Mouse (Mus musculus) stomach, postnatal 0 days (tissue): ENCODE results near the gene Cdh23. TPM values are rescaled to one million over a fixed set of nuclear protein-coding genes. Genes with fewer than 3 reads are reported as not detected.

Experiments
- ATAC-seq: fragments of 200-750 bp; cut with Nextera tagmentation; 2 replicates; pipeline ENCODE4 v1.8.0; 2017; ENCODE audit not compliant: low FRiP score, low TSS enrichment
- DNase-seq: peaks from one replicate; pipeline ENCODE4 v3.0.0-alpha.2; 2016; ENCODE audit warnings: low spot score
- H3K27ac ChIP-seq: fragments of 300-500 bp; sonication (generic); replicated peaks from 2 replicates; pipeline ENCODE4 v1.5.1; 2014; ENCODE audit warnings: mild to moderate bottlenecking, control low read depth
- H3K27me3 ChIP-seq: fragments of 300-500 bp; sonication (generic); 2 replicates; pipeline ENCODE4 v1.6.1; 2014; ENCODE audit warnings: low read length; ENCODE audit not compliant: control insufficient read depth, insufficient read depth
- H3K36me3 ChIP-seq: fragments of 300-500 bp; sonication (generic); 2 replicates; pipeline ENCODE4 v1.6.1; 2014; ENCODE audit warnings: low read length, mixed read lengths; ENCODE audit not compliant: control insufficient read depth, insufficient read depth
- H3K4me1 ChIP-seq: fragments of 300-500 bp; sonication (generic); replicated peaks from 2 replicates; pipeline ENCODE4 v1.6.1; 2014; ENCODE audit warnings: antibody characterized with exemption; ENCODE audit not compliant: control insufficient read depth, insufficient read depth
- H3K4me2 ChIP-seq: fragments of 300-500 bp; sonication (generic); replicated peaks from 2 replicates; pipeline ENCODE4 v1.6.1; 2014; ENCODE audit warnings: low read depth, mild to moderate bottlenecking, control low read depth, moderate library complexity
- H3K4me3 ChIP-seq: fragments of 300-500 bp; sonication (generic); 2 replicates; pipeline ENCODE4 v1.5.1; 2014; ENCODE audit warnings: low read depth, low read length, control low read depth
- H3K9ac ChIP-seq: fragments of 300-500 bp; sonication (generic); 2 replicates; pipeline ENCODE4 v1.6.1; 2014; ENCODE audit warnings: mild to moderate bottlenecking, low read length, control low read depth, mixed read lengths
- H3K9me3 ChIP-seq: fragments of 300-500 bp; sonication (generic); 2 replicates; pipeline ENCODE4 v1.6.1; 2016; ENCODE audit warnings: low read length; ENCODE audit not compliant: control insufficient read depth
- CTCF ChIP-seq: IDR thresholded peaks from 2 replicates; pipeline ENCODE4 v1.5.1; 2016; ENCODE audit warnings: antibody characterized with exemption, low read depth, mild to moderate bottlenecking, moderate library complexity
- EP300 ChIP-seq: optimal IDR thresholded peaks from 2 replicates; pipeline ENCODE3; 2016; ENCODE audit warnings: antibody characterized with exemption
- WGBS: fragments of 180-500 bp; shearing (Covaris S2); extraction: QIAGEN DNeasy Blood & Tissue Kit; methylation state at CpG from one replicate; pipeline ENCODE4 v1.1.7; 2014; 5-methylcytosine and 5-hydroxymethylcytosine counted together
- polyA plus RNA-seq: library from polyadenylated mRNA; unstranded; fragments of >200 nt; fragmentation: Nextera tagmentation; extraction: Ambion mirVana; gene quantifications from 2 replicates; pipeline ENCODE4 v1.2.1, GENCODE M21; 2015

The Cdh23 gene
- polyA plus RNA-seq, 1 experiment from 2014 or later: 0.18 TPM

DNA sequence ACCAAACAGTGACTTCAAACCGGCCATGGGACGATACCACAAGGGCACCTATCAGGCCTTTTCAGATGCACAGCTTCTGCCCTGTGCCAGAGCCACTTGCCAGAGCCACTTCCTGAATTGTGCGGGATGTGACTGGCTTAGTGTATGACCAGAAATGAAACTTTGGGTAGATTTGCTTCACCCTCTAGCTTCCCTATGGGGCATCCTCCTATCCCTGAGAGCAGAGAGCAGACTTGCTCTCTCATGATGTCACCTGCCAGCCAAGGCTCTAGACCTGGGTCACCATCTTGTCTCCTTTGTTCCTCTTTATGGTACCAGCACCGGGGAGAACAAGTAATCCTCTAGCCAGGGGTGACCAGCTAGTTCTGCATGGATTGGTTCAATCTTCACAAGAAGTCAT lies 10.0 kb upstream of the Cdh23 start:
- Histone ChIP-seq H3K27me3 (no peaks in the 10 kb centered on the region), H3K9ac (no peak overlapping the region), H3K27ac (no peak overlapping the region), H3K9me3 (no peaks in the 10 kb centered on the region), H3K36me3 (no peaks in the 10 kb centered on the region), H3K4me2 (no peak overlapping the region), H3K4me1 (no peaks in the 10 kb centered on the region), H3K4me3 (no peak overlapping the region)
- TF ChIP-seq EP300 (no peak), CTCF (no peak)
- ATAC-seq: no peak
- 81% methylated on average over 4 of the region's 4 CpGs for WGBS
- no peak for DNase-seq

DNA sequence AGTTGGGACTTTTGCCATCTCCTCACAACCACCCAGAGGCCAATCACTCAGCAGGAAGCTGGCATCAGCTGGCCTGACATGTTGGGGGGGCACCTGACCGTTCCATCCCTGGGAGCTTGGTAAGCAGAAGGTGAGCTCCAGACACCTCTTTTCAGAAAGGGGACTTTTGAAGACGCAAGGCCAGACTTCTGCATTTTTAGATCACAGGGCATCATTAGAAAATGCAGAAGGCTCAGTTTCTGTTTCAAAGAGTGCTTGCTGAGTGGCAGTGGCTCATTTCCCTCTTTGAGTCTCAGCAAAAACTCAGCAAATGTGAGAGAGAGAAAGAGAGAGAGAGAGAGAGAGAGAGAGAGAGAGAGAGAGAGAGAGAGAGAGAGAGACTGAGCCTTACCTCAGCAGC lies 8.8 kb upstream of the Cdh23 start:
- Histone ChIP-seq H3K36me3 (no peaks in the 10 kb centered on the region), H3K4me2 (no peak overlapping the region)
- 57% methylated on average over 2 of the region's 2 CpGs for WGBS

DNA sequence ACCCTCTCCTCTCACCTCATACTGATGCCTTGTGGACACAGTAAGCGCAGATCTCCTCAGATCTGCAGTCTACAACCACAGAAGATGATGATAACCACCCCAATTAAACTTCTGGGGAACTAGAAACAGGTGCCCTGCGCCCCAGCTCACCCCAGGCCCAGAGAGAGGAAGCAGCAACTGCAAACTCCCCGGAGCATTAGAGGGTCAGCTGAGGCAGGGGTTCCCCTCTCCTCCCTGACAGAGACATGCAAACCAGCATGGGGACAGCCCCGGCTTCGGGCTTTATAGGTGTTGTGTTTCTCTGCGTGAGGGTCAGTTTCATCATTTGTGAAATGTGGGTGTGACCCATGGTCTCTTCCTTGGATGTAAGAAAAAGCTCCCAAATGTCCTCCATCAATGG lies 1.5 kb upstream of the Cdh23 start:
- no peaks in the 10 kb centered on the region for H3K9me3 ChIP-seq
- H3K27me3 ChIP-seq: no peaks in the 10 kb centered on the region
- TF ChIP-seq EP300 (no peak), CTCF (no peak)
- H3K36me3 ChIP-seq: no peaks in the 10 kb centered on the region
- no peak overlapping the region for H3K9ac ChIP-seq
- WGBS: 73% methylated on average over 6 of the region's 6 CpGs
- no peaks in the 10 kb centered on the region for H3K4me1 ChIP-seq
- no peak overlapping the region for H3K4me2 ChIP-seq
- no peak overlapping the region for H3K27ac ChIP-seq
- no peak overlapping the region for H3K4me3 ChIP-seq
- ATAC-seq (no peak), DNase-seq (no peak)

More for the DNA sequence above, 8.8 kb upstream of the Cdh23 start:
- H3K4me1 ChIP-seq: no peaks in the 10 kb centered on the region
- H3K4me3 ChIP-seq: no peak overlapping the region
- DNase-seq (no peak), ATAC-seq (no peak)
- TF ChIP-seq EP300 (no peak), CTCF (no peak)
- H3K9me3 ChIP-seq: no peaks in the 10 kb centered on the region
- no peak overlapping the region for H3K27ac ChIP-seq
- H3K27me3 ChIP-seq: no peaks in the 10 kb centered on the region
- no peak overlapping the region for H3K9ac ChIP-seq

DNA sequence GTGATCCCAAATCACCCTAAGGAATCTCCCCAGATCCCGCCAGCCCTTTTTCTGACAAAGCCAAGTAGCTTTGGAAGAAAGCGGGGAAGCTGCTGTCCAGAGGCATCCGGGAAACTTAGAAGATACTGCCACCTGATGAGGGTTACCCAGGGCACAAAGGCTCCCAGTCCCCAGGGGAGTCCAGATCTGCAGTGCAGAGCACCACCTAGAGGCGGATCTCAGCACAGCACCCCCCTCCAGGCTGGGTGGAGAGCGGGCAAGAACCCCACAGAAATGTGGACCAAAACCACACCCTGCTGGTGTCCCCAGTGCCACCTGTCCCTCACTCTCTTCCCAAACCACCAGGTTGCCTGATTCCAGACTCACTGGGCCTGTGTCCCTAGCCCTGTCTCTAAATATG lies 685 bp upstream of the Cdh23 start:
- Histone ChIP-seq H3K4me2 (no peak overlapping the region), H3K36me3 (no peaks in the 10 kb centered on the region), H3K9me3 (no peaks in the 10 kb centered on the region), H3K9ac (no peak overlapping the region), H3K27ac (no peak overlapping the region), H3K4me3 (no peak overlapping the region), H3K27me3 (no peaks in the 10 kb centered on the region), H3K4me1 (no peaks in the 10 kb centered on the region)
- ATAC-seq (peak; percentile 63), DNase-seq (peak; percentile 74)
- 11% methylated on average over 5 of the region's 5 CpGs for WGBS
- TF ChIP-seq EP300 (no peak), CTCF (peak; percentile 90)

DNA sequence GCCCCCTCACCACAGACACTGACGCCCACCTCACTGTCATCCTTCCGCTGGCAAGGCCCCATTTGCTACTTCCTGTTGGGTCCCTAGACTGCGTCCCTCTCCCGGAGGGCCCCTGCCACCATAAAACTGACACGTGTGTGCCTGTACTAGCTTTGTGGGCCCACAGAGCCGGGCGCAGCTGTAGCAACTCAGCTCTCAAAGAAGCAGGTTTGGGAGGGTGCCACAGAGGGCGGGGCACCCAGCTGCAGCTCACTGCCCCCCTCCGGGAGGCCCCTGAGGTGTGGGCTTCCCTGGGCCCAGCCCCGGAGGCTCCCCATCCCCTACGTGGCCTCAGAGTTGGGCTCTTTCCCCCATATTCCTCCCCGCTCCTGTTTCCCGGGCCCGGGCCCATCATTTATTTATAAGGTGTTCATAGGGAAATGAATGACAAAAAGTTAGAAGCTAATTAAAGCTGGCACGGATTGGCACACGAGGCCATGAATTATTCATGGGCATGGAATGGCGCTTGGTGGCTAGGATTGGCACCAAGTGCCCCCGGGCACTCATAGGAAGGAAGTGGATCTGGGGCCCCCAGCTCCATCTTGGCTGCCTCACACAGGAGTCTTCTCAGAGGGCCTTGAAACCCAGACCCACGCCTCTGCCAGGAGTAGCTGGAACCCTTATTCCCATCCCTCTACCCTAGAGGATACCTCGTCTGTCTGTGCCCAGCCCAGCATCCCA lies 4.5 kb downstream of the Cdh23 start:
- 66% methylated on average over 20 of the region's 20 CpGs for WGBS
- no peak for TF ChIP-seq CTCF
- TF ChIP-seq EP300: no peak
- Histone ChIP-seq H3K27me3 (peaks cover under 1% of the 10 kb centered on the region; the same call in 1 of the 2 replicates), H3K4me3 (no peak overlapping the region), H3K9ac (no peak overlapping the region), H3K4me2 (no peak overlapping the region), H3K4me1 (no peaks in the 10 kb centered on the region; the same call in 1 of the 2 replicates), H3K36me3 (no peaks in the 10 kb centered on the region), H3K27ac (no peak overlapping the region), H3K9me3 (no peaks in the 10 kb centered on the region)
- no peak for ATAC-seq
- DNase-seq: no peak

DNA sequence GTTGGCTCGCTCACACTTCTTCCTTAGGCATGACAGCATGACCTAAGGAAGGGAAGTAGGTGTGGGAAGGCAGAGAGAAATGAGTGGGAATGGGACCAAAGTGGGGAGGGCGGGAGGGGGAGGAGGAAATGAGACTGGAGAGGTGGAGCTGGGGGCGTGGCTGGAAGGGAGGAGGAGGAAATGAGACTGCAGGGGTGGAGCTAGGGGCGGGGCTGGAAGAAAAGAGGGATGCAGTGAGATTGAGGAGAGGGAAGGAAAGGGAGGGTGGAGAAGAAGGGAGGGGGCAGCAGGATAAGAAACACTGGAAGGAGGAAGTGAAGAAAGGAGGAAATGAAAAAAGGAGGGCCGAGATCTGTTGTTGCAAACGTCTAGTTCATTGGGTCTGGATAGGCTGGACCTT lies 5.3 kb downstream of the Cdh23 start:
- no peaks in the 10 kb centered on the region; the same call in 1 of the 2 replicates for H3K4me1 ChIP-seq
- H3K9me3 ChIP-seq: no peaks in the 10 kb centered on the region
- H3K9ac ChIP-seq: no peak overlapping the region
- H3K27ac ChIP-seq: no peak overlapping the region
- no peak overlapping the region for H3K4me2 ChIP-seq
- WGBS: 46% methylated on average over 6 of the region's 6 CpGs
- H3K36me3 ChIP-seq: no peaks in the 10 kb centered on the region
- no peak overlapping the region for H3K4me3 ChIP-seq
- DNase-seq (peak; percentile 33), ATAC-seq (no peak)
- TF ChIP-seq EP300 (no peak), CTCF (no peak)
- peaks cover 9% of the 10 kb centered on the region for H3K27me3 ChIP-seq
